Comparison of ENCODE assay signal across 10 mouse cellular contexts in the genomic region with DNA sequence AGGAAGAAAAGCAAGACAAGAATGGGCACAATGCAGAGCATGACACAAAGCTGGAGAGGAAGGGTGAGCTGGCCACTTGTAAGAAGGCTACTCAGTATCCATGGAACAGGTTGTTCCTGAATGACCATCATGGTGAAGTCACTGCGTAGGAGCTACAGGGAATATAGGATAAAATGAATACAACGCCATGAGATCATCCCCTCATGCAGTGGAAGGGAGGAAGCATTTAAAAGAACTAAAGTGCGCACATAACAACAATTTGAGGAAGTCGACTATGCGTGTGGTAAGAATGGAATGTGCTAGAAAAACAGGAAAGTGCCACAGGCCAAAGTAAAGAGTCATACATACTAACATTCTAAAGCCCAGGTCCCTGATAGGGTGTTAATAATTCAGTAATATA.
DNase-seq lines count a peak whose midpoint lies in the region; ATAC-seq and TF ChIP-seq lines count a peak whose summit lies in the region.
"Had no signal": no experiment of that assay in that cellular context is flagged by ENCODE, and none has a peak within 500 bp of the region (broad histone marks: within the 10 kb centered on the region; RNA-seq: fewer than 3 reads in every experiment).

No protein-coding gene starts in this region.

- H3K27me3 ChIP-seq in heart, embryonic 14.5 days (ENCODE audit: control insufficient read depth, insufficient read depth, low read length), result no peaks in the 10 kb centered on the region
- H3K27me3 ChIP-seq in megakaryocyte, embryonic 14.5 days (replicated peaks), result no peaks in the 10 kb centered on the region
- H3K27me3 ChIP-seq: forebrain, embryonic 12.5 days had no signal

- WGBS in heart, embryonic 14.5 days, result 59% methylated on average over 5 of the region's 5 CpGs

- intact Hi-C loops in gastrocnemius, adult 2 months (cut with DNase I), result no loop called here
- intact Hi-C loops in gastrocnemius, postnatal 36 days (cut with DNase I), result loop anchor here (10.0 kb wide), 1 partner anchor 250 kb away; a partner anchor contains a TSS

- H3K27ac ChIP-seq in gastrocnemius, adult 2 months, result peak overlapping the region; percentile 81
- H3K27ac ChIP-seq in heart, embryonic 14.5 days (replicated peaks in 1 of 2; ENCODE audit: control insufficient read depth in 1 of 2, insufficient read depth in 1 of 2, low read depth in 2 of 2, low read length in 2 of 2), result peak overlapping the region; percentile 55 to 66
- H3K27ac ChIP-seq: forebrain, embryonic 12.5 days; left cerebral cortex, adult 2 months had no signal

- no peak overlapping the region for H3K9ac ChIP-seq in heart, embryonic 14.5 days (ENCODE audit: low read length)
- H3K9ac ChIP-seq: forebrain, embryonic 12.5 days had no signal

- no peaks in the 10 kb centered on the region for H3K36me3 ChIP-seq in heart, embryonic 14.5 days (ENCODE audit: control insufficient read depth, insufficient read depth, low read length)
- no peaks in the 10 kb centered on the region for H3K36me3 ChIP-seq in megakaryocyte, embryonic 14.5 days (replicated peaks; ENCODE audit: low read length)
- H3K36me3 ChIP-seq: forebrain, embryonic 12.5 days had no signal

- no peak overlapping the region for H3K4me2 ChIP-seq in heart, embryonic 14.5 days (ENCODE audit: low read length)
- H3K4me2 ChIP-seq: forebrain, embryonic 12.5 days had no signal

- DNase-seq in gastrocnemius, adult 2 months, result no peak
- no peak for DNase-seq in gastrocnemius, postnatal 36 days
- DNase-seq in kidney, adult 9 months, result peak; percentile 52
- no peak for DNase-seq in kidney, postnatal 25 days
- DNase-seq in T-cell, adult 2 months (ENCODE audit: low spot score), result no peak
- no peak for DNase-seq in cerebellum, postnatal 25 days

- H3K4me3 ChIP-seq in gastrocnemius, adult 2 months, result no peak overlapping the region
- H3K4me3 ChIP-seq in heart, embryonic 14.5 days (ENCODE audit: control insufficient read depth in 1 of 2, insufficient read depth in 1 of 2, low read depth in 1 of 2, low read length in 2 of 2), result no peak overlapping the region
- H3K4me3 ChIP-seq in megakaryocyte, embryonic 14.5 days (replicated peaks), result peak overlapping the region; percentile 14
- H3K4me3 ChIP-seq: forebrain, embryonic 12.5 days; left cerebral cortex, adult 2 months had no signal

- ATAC-seq in heart, embryonic 14.5 days (ENCODE audit: insufficient number of reproducible peaks, insufficient read depth, low FRiP score, low read depth), result peak; percentile 26; the same call in 1 of the 2 replicates

- no peak for TF ChIP-seq CTCF in gastrocnemius, adult 2 months (IDR thresholded peaks at IDR 0.05)

- no peaks in the 10 kb centered on the region for H3K9me3 ChIP-seq in heart, embryonic 14.5 days (ENCODE audit: control insufficient read depth, low read length)
- H3K9me3 ChIP-seq in megakaryocyte, embryonic 14.5 days, result no peaks in the 10 kb centered on the region; the same call in 1 of the 2 replicates
- H3K9me3 ChIP-seq: forebrain, embryonic 12.5 days had no signal

- peaks cover 5 to 11% of the 10 kb centered on the region in 2 experiments for H3K4me1 ChIP-seq in heart, embryonic 14.5 days (ENCODE audit: control insufficient read depth in 2 of 2, insufficient read depth in 2 of 2, low read length in 2 of 2)
- peaks cover 22% of the 10 kb centered on the region for H3K4me1 ChIP-seq in megakaryocyte, embryonic 14.5 days
- H3K4me1 ChIP-seq: forebrain, embryonic 12.5 days had no signal
